Mouse (Mus musculus): ENCODE data around the gene Dcp1a. TPM values are rescaled to one million over a fixed set of nuclear protein-coding genes. Genes with fewer than 3 reads are reported as not detected.
"Not testable (repeated sequence)": the region's sequence is repeated elsewhere in the genome, so short reads cannot be mapped to it uniquely, and the experiment has no call there.

The Dcp1a gene
- polyA plus RNA-seq, 2 experiments from 2014 or later = 28.1 to 63.9 TPM

DNA sequence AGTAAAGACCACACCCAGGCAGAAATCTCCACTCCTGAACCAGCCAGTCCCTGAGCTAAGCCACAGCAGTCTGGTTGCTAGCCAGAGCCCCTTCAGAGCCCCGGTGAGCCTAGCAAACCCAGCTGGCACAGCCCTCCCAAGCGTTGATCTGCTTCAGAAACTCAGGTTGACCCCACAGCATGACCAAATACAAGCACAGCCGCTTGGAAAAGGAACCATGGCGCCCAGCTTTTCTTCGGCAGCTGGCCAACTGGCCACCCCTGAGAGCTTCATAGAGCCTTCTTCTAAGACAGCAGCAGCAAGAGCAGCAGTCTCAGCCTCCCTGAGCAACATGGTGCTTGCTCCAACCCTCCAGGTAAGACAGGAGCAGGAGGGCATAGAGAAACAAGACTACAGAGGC, 40.0 kb downstream of the Dcp1a start:
- no peak for ATAC-seq

DNA sequence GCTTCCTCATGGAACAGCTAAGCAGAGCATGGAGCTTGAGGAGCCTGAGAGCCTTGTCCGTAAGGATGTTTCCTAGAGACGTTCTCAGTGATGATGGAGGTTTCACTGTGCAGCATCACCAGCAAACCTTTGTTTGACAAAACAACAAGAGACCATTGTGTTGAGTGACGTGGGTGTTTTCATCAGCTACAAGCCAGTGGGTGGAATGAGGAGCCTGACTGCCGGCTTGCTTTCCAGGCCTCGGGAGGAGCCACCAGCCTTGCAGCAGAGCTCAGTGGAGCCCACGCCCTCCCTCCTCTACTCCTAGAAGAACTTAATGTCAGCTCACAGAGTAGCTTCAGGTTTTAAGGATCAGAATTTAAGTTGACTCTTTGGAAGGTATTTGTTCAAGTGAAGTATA, 44.0 kb downstream of the Dcp1a start:
- ATAC-seq = no peak

DNA sequence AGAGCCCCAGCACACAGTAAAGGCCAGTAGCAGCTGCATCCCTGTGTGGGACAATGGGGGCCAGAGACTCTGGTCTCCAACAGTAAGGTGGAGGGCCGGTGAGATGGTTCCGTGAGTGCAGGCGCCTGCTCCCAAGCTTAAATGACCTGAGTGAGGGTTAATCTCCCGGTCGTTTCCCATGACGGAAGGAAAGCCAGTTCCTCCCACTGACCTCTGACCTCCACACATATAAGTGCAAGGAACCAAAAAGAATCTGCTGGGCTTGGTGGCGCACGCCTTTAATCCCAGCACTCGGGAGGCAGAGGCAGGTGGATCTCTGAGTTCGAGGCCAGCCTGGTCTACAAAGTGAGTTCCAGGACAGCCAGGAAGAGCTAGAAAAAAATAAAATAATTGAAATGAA, 49.1 kb downstream of the Dcp1a start:
- no peak for ATAC-seq

DNA sequence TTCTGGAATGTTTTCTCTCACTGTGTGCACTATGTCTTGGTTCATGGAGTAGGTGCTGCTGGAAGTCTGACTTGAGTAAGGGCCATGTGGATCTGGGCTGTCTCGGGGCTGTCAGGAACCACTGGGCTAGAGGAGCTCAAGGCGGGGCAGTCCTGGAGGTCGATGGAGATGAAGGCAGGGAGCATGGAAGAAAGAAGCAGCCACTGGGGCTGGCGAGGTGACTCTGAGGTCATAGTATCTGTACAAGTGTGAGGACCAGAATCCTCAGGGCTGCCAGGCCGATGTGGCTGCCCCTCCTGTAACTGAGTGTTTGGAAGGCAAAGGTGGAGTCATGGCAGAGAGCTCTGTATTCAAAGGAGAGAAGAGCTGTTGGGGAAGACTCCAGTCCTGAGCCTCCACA, 49.6 kb downstream of the Dcp1a start:
- no peak for ATAC-seq

DNA sequence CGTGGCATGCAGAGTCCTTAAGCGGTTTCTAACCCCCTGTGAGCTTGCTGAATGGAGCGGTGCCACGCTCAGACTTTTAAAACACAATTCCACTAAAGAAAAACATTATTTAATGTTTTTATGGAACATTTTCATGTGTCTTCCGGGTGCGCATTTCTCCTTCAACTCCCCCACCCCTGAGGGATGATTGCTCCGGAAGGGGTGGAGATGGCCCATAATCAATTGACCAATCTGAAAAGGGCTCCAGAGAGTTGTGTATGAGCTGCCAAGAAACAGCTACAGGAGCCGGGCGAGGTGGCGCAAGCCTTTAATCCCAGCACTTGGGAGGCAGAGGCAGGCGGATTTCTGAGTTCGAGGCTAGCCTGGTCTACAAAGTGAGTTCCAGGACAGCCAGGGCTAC, 50.1 kb downstream of the Dcp1a start:
- ATAC-seq = no peak

DNA sequence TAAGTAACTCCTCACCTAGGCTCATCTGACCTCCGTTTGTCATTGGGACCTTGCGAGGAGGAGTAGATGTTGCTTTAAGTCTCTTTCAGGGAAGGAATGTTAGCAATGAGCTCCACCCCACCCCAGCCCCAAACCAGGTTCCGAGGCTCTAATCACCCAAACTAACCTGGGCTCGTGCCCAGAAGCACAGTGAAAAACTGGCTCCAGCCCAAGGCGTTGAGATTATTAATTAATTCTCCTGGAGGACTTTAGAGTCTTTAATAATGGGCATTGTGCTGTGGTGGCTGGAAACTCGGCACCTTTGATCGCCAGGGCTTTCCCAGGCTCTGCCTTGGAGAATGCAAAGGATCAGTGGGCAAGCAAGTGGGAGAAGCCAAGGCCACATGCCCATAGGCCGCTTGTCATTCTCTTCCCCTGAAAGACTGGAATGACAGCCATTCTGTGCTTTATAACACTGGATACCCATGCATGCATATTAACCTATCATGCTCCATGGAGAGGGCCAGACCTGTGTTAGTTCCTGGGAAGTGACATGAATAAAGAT, 51.5 kb downstream of the Dcp1a start:
- ATAC-seq = no peak

DNA sequence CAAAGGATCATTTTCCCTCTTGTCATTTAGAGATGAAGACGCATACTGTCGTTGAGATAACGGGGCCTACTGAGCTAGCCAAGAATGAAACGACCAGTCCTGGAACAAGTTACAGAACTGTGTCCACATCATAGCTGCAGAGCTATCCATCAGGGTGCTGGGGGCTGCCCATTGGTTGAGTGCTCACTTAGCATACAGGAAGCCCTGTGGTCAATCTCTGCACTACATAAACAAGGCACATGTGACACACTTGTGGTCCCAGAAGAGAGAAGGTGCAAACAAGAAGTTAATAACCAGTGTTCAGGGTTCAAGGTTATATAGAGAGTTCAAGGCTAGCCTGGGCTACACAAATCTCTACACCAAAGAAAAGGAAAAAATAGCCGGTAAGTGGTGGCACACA, 52.1 kb downstream of the Dcp1a start:
- no peak for ATAC-seq

DNA sequence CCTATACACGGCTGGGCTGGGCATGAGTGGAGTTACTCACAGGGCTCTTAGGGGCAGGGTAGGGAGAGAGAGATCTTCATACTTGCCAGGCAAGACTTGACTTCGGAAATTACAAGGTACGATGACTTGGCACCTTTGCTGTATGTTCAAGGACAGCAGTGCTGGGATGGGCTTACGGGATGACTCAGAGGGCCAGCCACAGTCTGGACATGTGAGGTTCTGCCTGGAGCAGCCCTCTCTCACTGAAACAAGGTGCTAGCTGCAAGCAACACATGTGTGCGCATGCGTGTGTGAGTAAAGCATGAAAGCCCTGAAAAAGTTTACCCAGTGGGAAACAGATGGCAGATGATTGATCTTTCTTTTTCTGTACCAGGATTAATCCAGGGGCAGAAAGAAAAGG, 52.6 kb downstream of the Dcp1a start:
- ATAC-seq = no peak

DNA sequence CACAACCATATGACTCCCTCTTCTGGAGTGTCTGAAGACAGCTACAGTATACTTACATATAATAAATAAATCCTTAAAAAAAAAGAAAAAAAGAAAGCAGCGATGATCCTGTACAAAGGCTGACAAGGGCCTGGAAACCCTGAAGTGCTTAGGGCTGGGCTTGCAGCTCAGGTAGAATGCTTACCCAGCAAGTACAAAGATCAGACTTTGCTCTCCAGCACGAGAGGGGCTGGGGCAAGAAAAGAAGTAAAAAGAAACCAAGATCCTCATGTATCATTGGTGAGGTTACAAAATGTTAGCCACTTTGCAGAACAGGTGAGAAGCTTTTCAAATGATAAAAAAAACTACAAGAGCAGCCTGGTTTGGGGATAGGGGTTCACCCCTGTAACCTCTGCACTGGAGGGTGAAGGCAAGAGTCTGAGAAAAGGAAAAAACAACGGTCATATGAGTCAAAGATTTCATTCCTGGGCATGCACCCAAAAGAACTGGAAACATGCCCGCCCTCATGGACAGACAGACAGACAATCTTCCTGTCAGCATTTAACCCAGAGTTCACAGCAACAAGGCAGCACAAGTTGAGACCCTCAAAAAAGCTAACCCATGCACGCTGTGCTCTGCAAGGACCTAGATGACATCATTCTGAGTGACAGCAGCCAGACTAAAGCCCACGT, 54.6 kb downstream of the Dcp1a start:
- no peak for ATAC-seq

DNA sequence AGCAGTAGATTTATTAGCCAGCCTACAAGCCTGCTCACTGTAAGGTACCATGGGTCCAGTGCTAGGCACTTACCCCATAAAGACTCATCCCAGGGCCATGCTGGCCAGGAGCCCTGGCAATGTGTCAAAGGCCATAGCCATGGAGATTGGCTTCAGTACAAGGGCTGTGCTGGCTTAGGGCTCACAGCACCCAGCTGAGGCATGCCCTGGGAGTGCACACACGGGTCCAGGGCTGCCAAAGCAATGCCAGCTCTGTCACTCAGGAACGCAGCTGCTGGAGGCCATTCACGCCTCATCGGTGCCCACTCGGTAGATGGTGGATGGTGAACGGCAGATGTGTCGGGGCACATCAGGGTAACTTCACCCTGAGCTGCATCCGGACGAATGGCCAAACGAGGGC, 62.2 kb downstream of the Dcp1a start:
- ATAC-seq = no peak

DNA sequence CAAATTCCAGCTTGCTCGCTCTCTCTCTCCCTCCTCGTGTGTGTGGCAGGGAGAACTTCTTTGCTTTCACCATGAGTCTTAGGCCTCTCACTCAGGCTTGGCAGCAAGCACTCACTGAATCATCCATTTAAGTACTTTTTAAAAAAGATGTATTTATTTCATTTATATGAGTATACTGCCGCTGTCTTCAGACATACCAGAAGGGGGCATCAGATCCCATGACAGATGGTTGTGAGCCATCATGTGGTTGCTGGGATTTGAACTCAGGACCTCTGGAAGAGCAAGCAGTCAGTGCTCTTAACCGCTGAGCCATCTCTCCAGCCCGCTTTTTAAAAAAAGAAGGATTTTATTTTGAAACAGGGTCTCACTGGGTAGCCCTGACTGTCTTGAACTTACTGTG, 64.0 kb downstream of the Dcp1a start:
- ATAC-seq = not testable (repeated sequence)

DNA sequence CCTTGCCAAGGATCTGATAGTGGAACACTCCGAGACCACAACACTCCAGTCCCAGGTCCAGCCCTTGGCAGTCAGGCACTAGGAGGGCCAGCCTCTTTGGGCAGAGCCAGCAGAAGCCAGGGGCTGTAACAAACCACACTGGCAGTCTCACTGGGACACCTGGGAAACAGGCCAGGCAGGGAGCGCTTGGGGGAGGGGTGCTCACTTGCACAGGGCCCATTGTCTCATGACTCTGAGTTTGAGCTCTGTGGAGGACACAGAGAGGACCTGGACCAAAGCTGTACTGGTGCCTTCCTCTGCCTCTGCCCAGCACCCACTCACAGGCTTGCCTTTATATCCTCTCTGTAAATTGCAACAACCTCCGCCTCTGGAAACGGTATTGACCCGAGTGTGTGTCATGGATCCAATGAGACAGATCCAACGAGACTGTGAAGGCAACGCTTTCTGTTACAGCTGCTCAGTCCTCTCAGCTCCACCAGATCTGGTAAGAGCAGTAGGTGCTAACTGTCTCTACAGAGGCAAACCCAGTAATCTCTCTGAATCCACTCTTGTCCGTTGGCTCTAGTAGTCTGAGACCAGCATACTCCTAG, 68.9 kb downstream of the Dcp1a start, which contains the start of gene Tkt:
Gene Tkt (plus strand): TSS at position 229 of the 590 bp plus-strand sequence.
- ATAC-seq = no peak

DNA sequence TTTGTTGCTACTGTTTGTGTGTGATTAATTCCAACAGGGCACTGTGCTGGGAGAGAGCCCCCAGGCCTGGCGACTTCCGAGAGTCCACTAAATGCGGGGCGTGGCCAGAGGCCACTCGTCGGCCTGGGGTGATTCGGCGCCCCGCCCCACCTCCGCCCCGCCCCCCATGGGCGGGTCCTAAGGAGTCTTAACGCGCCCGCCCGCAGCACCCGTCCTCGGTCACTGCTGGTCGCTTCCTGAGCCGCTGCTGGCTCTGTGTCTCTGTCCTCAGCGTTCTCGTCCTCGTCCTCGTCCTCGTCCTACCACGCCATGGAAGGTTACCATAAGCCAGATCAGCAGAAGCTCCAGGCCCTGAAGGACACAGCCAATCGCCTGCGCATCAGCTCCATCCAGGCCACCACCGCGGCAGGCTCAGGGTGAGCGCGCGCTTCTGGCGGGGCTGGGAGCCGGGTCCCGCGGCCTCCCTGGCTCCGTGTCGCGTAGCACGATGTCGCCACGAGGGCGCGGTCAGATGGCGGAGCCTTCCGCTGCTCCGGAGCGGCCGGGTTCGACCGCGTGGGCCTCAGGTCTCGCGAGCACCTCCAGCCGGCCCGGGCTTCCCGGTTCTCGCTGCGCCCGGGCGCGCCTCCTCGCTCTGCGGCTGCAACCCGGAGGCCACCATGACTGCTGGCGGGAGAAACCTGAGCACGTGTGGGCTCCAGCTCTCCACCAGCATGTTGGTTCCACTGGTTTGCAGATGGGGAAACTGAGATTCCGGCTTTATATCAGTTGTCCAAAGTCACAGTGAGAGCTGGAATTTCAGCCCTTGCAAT, 69.8 kb downstream of the Dcp1a start:
- ATAC-seq = peak; percentile 86

DNA sequence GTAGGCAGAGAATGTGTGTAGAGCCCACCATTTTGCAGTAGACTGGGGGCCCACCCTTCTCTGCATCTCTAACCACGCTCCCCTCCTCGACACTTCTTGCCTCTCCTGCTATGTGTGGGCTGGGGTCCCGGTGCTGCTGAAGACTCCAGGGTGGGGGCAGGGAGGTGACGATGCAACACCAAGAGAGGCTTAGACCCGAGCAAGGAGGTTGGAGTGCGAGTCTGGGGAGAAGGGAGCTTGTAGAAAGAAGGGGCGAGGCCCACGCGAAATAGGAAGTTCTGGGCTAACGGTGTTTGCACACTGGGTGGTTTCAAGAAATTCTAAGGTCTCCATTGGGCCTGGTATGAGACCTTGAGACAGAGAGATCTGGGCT, 70.4 kb downstream of the Dcp1a start:
- peak; percentile 12 for ATAC-seq

DNA sequence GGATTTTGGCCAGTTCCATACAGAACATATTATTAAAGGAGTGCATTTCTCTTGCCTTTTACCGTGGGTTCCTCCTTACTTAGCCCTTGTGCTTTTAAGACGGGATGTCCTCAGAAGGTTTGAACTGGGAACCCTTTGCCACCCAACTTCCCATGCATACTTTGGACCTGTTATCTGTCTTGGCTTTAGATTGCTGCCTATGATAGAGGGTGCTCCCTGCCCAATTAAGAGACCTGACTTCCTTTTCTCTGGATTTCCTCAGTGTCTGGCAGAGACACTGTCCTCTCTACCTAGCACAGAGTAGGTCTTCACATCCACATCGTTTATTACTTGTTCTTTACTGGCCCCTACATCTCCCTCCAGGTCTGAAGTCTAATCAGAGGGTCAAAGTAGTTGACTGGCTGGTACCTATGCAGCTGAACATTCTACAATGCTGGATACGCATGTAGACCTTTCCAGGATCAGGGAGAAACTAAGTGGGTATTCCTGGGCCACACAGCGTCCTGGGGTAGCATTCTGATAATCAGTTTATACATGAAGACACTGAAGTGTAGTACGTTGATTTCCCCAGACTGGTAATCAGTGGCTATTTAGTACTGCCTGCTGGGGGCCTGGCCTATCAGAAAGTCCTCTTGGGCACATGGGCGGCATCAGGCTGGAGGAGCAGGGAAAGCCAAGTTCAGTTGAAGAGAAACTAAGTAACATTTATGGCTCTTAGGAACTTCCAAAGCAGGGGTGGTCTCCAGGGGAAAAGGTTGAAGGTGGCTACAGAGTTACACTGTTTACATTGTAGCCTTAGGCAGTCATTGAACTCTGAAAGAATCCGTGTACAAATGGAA, 71.1 kb downstream of the Dcp1a start:
- no peak for ATAC-seq

DNA sequence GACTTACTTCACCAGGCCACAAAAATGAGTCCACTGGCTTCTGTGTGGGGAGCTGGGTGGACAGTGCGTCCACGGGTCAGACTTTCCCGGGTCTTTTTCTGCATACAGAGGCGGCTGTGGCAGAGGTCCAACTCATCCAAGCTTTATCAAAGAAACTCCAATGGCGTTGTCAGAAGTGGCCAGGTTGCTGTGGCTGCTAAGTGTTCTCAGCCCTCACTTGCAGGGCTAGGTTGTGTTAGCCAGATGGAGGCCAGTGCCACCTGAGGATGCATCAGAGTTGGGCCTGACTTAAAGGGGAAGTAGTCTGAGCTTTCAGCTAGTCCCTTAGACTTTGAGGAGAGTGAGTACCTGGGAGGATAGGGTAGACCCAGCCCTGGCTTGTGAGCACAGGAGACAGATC, 72.2 kb downstream of the Dcp1a start:
- ATAC-seq = no peak

DNA sequence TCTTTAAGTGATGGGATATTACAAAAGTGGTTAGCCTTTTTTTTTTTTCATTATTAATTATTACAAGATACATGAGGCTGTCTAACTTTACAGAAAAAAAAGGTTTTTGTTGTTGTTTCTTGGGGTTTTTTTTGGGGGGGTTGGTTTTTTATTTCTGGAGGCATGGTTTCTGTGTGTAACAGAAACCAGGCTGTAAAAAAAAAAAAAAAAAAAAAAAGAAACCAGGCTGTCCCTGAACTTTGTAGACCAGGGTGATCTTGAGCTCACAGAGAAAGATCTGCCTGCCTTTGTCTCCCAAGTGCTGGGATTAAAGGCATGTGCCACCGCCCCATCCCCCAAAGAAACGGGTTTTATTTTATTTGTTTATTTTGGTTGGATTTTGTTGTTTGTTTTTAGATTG, 72.6 kb downstream of the Dcp1a start:
- ATAC-seq = no peak

DNA sequence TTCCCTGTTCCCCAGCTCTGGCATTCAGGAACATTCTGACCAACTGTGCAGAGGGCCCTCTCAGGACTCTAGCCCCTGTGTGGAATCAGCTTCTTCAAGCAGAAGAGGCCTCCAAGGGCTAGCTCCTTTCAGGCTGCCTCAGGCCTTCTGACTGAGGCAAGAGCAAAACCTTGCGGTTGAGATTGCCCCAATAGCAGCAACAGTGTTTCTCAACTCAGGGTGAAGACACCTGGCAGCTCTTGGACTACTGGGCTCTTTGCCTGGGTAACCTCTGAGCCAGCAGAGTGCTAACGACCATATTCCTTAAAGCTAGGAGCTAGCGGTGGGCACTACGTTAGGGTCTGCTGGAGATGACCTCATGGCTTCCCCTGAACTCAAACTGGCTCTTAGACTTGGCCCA, 73.8 kb downstream of the Dcp1a start:
- ATAC-seq = no peak

DNA sequence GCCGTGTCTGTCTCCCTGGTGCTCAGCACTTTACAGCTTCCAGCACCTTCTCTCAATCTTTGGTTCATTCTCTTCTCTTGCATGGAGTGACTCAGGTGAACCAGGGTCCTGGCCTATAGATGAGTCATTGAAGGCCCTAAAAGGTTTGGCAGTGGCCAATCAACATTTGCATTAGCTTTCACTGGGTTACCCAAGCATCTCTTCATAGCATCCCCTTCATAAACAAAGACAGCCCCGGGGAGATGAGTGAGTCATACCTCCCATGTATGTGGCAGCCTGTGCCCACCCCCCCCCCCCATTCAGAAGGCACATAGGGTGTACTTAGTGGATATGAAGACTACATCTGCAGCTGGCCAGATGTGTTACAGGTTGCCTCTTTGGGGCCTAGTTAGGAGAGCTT, 77.3 kb downstream of the Dcp1a start:
- ATAC-seq = no peak

DNA sequence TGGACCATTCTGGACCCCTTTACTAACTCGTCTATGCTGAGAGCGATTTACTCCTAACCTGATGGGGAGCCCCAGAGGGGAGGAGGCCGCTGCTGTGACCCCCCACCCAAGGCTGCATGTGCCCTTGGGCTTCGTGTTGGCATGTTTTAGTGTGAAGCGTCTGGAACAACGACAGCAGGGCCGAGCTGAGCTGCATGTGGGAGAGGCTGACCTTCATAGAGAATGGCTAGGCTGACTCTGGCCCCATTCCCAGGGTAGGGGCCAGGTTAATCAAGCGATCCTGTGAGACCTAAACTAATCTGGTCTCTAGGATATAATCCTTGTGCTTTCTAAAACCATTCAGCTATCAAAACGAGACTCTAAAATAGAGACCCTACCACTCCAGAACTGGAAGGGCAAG, 78.4 kb downstream of the Dcp1a start:
- ATAC-seq = no peak

DNA sequence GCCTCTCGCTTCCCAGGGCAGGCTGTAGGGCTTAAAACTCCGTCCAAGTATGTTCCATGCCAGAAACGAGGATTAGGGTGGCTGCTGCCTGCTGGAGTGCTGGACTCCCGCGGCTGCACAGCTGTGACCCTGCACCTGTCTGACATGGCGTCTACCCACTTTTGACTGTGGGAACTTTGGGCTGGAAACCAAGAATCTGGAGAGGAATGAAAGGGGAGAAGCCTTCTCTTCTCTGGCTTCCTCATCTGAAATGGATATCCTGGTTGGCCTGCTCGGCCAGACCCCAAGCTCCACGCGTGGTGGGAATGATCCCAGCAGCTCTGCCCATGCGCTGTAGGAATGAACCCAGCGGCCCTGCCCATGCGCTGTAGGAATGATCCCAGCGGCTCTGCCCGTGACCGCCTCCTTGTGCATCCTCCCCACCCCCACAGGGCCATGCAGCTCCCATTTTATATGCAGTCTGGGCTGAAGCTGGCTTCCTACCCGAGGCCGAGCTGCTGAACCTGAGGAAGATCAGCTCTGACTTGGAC, 80.1 kb downstream of the Dcp1a start:
- no peak for ATAC-seq

DNA sequence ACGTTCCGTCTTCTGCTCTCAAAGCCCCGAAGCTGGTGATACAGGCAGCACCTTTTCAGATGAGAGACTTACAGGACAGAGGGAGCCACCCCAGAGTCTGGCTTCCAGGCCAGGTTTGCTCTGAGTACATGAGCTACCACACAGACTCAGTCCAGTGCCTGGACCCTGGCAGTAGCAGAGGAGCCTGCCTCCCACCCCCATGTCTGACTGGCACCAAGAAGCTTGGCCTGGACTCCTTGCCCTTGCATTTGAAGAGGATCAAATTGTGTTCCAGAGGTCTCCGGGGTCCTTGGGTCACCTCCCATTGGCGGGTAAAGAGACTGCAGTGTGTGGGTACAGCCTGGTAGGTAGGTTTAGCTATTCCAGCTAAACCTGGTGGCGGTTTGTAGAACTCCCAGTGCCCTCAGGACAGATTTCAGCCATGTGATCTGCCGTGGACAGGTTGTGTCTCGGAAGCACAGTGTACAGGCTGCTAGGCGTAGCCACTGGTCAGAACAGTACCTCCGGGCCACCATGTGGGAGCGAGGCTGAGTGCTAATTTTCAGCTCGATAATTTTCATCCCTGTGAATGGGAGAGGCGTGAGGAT, 81.6 kb downstream of the Dcp1a start:
- ATAC-seq = no peak
